Mouse (Mus musculus) right cerebral cortex, adult 2 months (tissue): ENCODE results near the gene Klhdc8a.

ENCODE experiments used
- DNase-seq, 2 experiments: peaks; one replicate each; pipeline ENCODE4 v3.0.0; 2021 to 2022; ENCODE audit warnings: low spot score in 2 of 2

The Klhdc8a gene

GRCm38 (mm10) chr1:132290921-132291675, 7.3 kb upstream of the Klhdc8a start:
- DNase-seq, result no peak

- no peak for DNase-seq
Observed at GRCm38 (mm10) chr1:132291706-132292105, 6.7 kb upstream of the Klhdc8a start.

GRCm38 (mm10) chr1:132292318-132293129, 5.9 kb upstream of the Klhdc8a start:
- no peak for DNase-seq

GRCm38 (mm10) chr1:132295506-132295905, 2.9 kb upstream of the Klhdc8a start:
- no peak for DNase-seq

- DNase-seq, result no peak
Observed at GRCm38 (mm10) chr1:132296051-132296450, 2.4 kb upstream of the Klhdc8a start.

GRCm38 (mm10) chr1:132298801-132299464, 507 bp downstream of the Klhdc8a start:
- DNase-seq, result peak in 1 of 2 experiments; percentile 29

GRCm38 (mm10) chr1:132299744-132300143, 1.3 kb downstream of the Klhdc8a start:
- no peak for DNase-seq

- DNase-seq, result no peak
Observed at GRCm38 (mm10) chr1:132301242-132301641, 2.8 kb downstream of the Klhdc8a start.

- no peak for DNase-seq
Observed at GRCm38 (mm10) chr1:132302341-132302866, 4.0 kb downstream of the Klhdc8a start.

- no peak for DNase-seq
Observed at GRCm38 (mm10) chr1:132304618-132305214, 6.3 kb downstream of the Klhdc8a start.

- DNase-seq, result peak; percentile 56 to 60
Observed at GRCm38 (mm10) chr1:132306160-132306559, 7.7 kb downstream of the Klhdc8a start.

- DNase-seq, result no peak
Observed at GRCm38 (mm10) chr1:132306808-132307207, 8.4 kb downstream of the Klhdc8a start.

GRCm38 (mm10) chr1:132307962-132308361, 9.5 kb downstream of the Klhdc8a start:
- DNase-seq, result peak in 1 of 2 experiments; percentile 40

- no peak for DNase-seq
Observed at GRCm38 (mm10) chr1:132308674-132309073, 10.2 kb downstream of the Klhdc8a start.

- no peak for DNase-seq
Observed at GRCm38 (mm10) chr1:132310754-132311153, 12.3 kb downstream of the Klhdc8a start.

- DNase-seq, result no peak
Observed at GRCm38 (mm10) chr1:132311174-132311859, 12.9 kb downstream of the Klhdc8a start.

GRCm38 (mm10) chr1:132312043-132312442, 13.6 kb downstream of the Klhdc8a start:
- no peak for DNase-seq

- DNase-seq, result peak; percentile 72 to 74
Observed at GRCm38 (mm10) chr1:132312703-132313102, 14.3 kb downstream of the Klhdc8a start.

GRCm38 (mm10) chr1:132315889-132316624, 17.6 kb downstream of the Klhdc8a start, which contains the start of gene Nuak2:
TSS of gene Nuak2 (plus strand) at chr1:132316126.
- peak; percentile 75 to 83 for DNase-seq

- DNase-seq, result no peak
Observed at GRCm38 (mm10) chr1:132316625-132316994, 18.2 kb downstream of the Klhdc8a start.
